Mouse (Mus musculus): ENCODE results near the gene Tmcc1. TPM values are rescaled to one million over a fixed set of nuclear protein-coding genes. Genes with fewer than 3 reads are reported as not detected.
A peak's percentile ranks its signal among the peaks of the same experiment; 100 is the strongest.
"Not testable (repeated sequence)": the region's sequence is repeated elsewhere in the genome, so short reads cannot be mapped to it uniquely, and the experiment has no call there.

Tmcc1 gene
- 13.6 and 16.9 TPM in 2 replicates for polyA plus RNA-seq (2015; fragmentation: Nextera tagmentation; extraction: Ambion mirVana)

- WGBS = under 1% methylated on average over 54 of the region's 68 CpGs
- no peaks in the 10 kb centered on the region for H3K36me3 ChIP-seq
- H3K4me1 ChIP-seq = peaks cover 10% of the 10 kb centered on the region
- H3K9ac ChIP-seq = peak within 1 kb of the TSS; percentile 85
- peak within 1 kb of the TSS; percentile 91 for H3K4me3 ChIP-seq (replicated peaks)
- no peaks in the 10 kb centered on the region; the same call in 1 of the 2 replicates for H3K27me3 ChIP-seq
- ATAC-seq (ENCODE audit: insufficient number of reproducible peaks, low FRiP score, low TSS enrichment, low read depth) = peak; percentile 95
- H3K9me3 ChIP-seq (replicated peaks) = no peaks in the 10 kb centered on the region
- H3K4me2 ChIP-seq (replicated peaks) = peak within 1 kb of the TSS; percentile 82
- H3K27ac ChIP-seq (replicated peaks) = peak within 1 kb of the TSS; percentile 82
These were observed at the start of gene Tmcc1 for GRCm38 (mm10) chr6:116193394-116194393. Gene Tmcc1 (minus strand): TSS chr6:116193486.

- Histone ChIP-seq H3K36me3 (peaks cover 71% of the 10 kb centered on the region), H3K4me2 (replicated peaks) (no peak overlapping the region), H3K9ac (no peak overlapping the region), H3K9me3 (replicated peaks) (no peaks in the 10 kb centered on the region), H3K4me1 (no peaks in the 10 kb centered on the region), H3K27ac (replicated peaks) (no peak overlapping the region), H3K27me3 (no peaks in the 10 kb centered on the region), H3K4me3 (replicated peaks) (no peak overlapping the region)
- 82% methylated on average over 2 of the region's 2 CpGs for WGBS
- no peak for ATAC-seq (ENCODE audit: insufficient number of reproducible peaks, low FRiP score, low TSS enrichment, low read depth)
These were observed 47.1 kb upstream of the Tmcc1 start for GRCm38 (mm10) chr6:116240371-116240770.

GRCm38 (mm10) chr6:116238083-116238482, 44.8 kb upstream of the Tmcc1 start:
- Histone ChIP-seq H3K4me1 (no peaks in the 10 kb centered on the region), H3K27ac (replicated peaks) (no peak overlapping the region), H3K9ac (no peak overlapping the region), H3K4me3 (replicated peaks) (no peak overlapping the region), H3K4me2 (replicated peaks) (no peak overlapping the region), H3K36me3 (peaks cover 72% of the 10 kb centered on the region), H3K27me3 (no peaks in the 10 kb centered on the region), H3K9me3 (replicated peaks) (no peaks in the 10 kb centered on the region)
- WGBS = 89% methylated on average over 5 of the region's 5 CpGs
- no peak for ATAC-seq (ENCODE audit: insufficient number of reproducible peaks, low FRiP score, low TSS enrichment, low read depth)

GRCm38 (mm10) chr6:116235336-116235735, 42.0 kb upstream of the Tmcc1 start:
- Histone ChIP-seq H3K9ac (no peak overlapping the region), H3K4me2 (replicated peaks) (no peak overlapping the region), H3K27me3 (no peaks in the 10 kb centered on the region), H3K36me3 (peaks cover 74% of the 10 kb centered on the region), H3K9me3 (replicated peaks) (no peaks in the 10 kb centered on the region), H3K4me3 (replicated peaks) (no peak overlapping the region), H3K4me1 (no peaks in the 10 kb centered on the region), H3K27ac (replicated peaks) (no peak overlapping the region)
- ATAC-seq (ENCODE audit: insufficient number of reproducible peaks, low FRiP score, low TSS enrichment, low read depth) = no peak
- whole genome bisulfite sequencing = 84% methylated on average over 5 of the region's 5 CpGs

GRCm38 (mm10) chr6:116234821-116235220, 41.5 kb upstream of the Tmcc1 start:
- H3K27me3 ChIP-seq; H3K9me3 ChIP-seq (replicated peaks); H3K4me2 ChIP-seq (replicated peaks); H3K4me3 ChIP-seq (replicated peaks); H3K4me1 ChIP-seq; ATAC-seq (ENCODE audit: insufficient number of reproducible peaks, low FRiP score, low TSS enrichment, low read depth); H3K27ac ChIP-seq (replicated peaks); H3K9ac ChIP-seq: not testable (repeated sequence)
- H3K36me3 ChIP-seq = peaks cover 71% of the 10 kb centered on the region
- 89% methylated on average over 2 of the region's 2 CpGs for WGBS

- H3K27ac ChIP-seq (replicated peaks) = no peak overlapping the region
- H3K9ac ChIP-seq = no peak overlapping the region
- H3K4me1 ChIP-seq = no peaks in the 10 kb centered on the region
- no peak for ATAC-seq (ENCODE audit: insufficient number of reproducible peaks, low FRiP score, low TSS enrichment, low read depth)
- H3K36me3 ChIP-seq = peaks cover 62% of the 10 kb centered on the region
- H3K9me3 ChIP-seq (replicated peaks) = no peaks in the 10 kb centered on the region
- H3K4me2 ChIP-seq (replicated peaks) = no peak overlapping the region
- no peak overlapping the region for H3K4me3 ChIP-seq (replicated peaks)
- 64% methylated on average over 12 of the region's 12 CpGs for WGBS
- H3K27me3 ChIP-seq = no peaks in the 10 kb centered on the region
These were observed 35.7 kb upstream of the Tmcc1 start for GRCm38 (mm10) chr6:116228785-116229525.

GRCm38 (mm10) chr6:116227767-116228166, 34.5 kb upstream of the Tmcc1 start:
- Histone ChIP-seq H3K36me3 (peaks cover 59% of the 10 kb centered on the region), H3K9ac (no peak overlapping the region), H3K27me3 (no peaks in the 10 kb centered on the region), H3K9me3 (replicated peaks) (no peaks in the 10 kb centered on the region), H3K27ac (replicated peaks) (no peak overlapping the region), H3K4me1 (no peaks in the 10 kb centered on the region), H3K4me3 (replicated peaks) (no peak overlapping the region), H3K4me2 (replicated peaks) (no peak overlapping the region)
- ATAC-seq (ENCODE audit: insufficient number of reproducible peaks, low FRiP score, low TSS enrichment, low read depth) = no peak
- WGBS = 70% methylated on average over 11 of the region's 11 CpGs

GRCm38 (mm10) chr6:116207729-116208534, 14.6 kb upstream of the Tmcc1 start, which contains the start of gene Washc2:
Gene Washc2 (plus strand): TSS chr6:116208038.
- Histone ChIP-seq H3K4me1 (peaks cover 18% of the 10 kb centered on the region), H3K4me3 (replicated peaks) (peak within 1 kb of the TSS; percentile 73), H3K9me3 (replicated peaks) (no peaks in the 10 kb centered on the region), H3K36me3 (peaks cover 27% of the 10 kb centered on the region; the same call in 1 of the 2 replicates), H3K27ac (replicated peaks) (peak within 1 kb of the TSS; percentile 84), H3K4me2 (replicated peaks) (peak within 1 kb of the TSS; percentile 77), H3K27me3 (no peaks in the 10 kb centered on the region), H3K9ac (peak within 1 kb of the TSS; percentile 74)
- under 1% methylated on average over 51 of the region's 51 CpGs for WGBS
- ATAC-seq (ENCODE audit: insufficient number of reproducible peaks, low FRiP score, low TSS enrichment, low read depth) = peak; percentile 94

GRCm38 (mm10) chr6:116199682-116200081, 6.4 kb upstream of the Tmcc1 start:
- H3K27ac ChIP-seq (replicated peaks) = no peak overlapping the region
- H3K36me3 ChIP-seq = no peaks in the 10 kb centered on the region
- H3K9me3 ChIP-seq (replicated peaks) = no peaks in the 10 kb centered on the region
- H3K4me2 ChIP-seq (replicated peaks) = no peak overlapping the region
- ATAC-seq (ENCODE audit: insufficient number of reproducible peaks, low FRiP score, low TSS enrichment, low read depth) = no peak
- H3K4me3 ChIP-seq (replicated peaks) = no peak overlapping the region
- no peaks in the 10 kb centered on the region; the same call in 1 of the 2 replicates for H3K27me3 ChIP-seq
- H3K9ac ChIP-seq = no peak overlapping the region
- H3K4me1 ChIP-seq = no peaks in the 10 kb centered on the region
- WGBS = 67% methylated on average over 2 of the region's 2 CpGs

- H3K36me3 ChIP-seq = no peaks in the 10 kb centered on the region
- no peak overlapping the region for H3K27ac ChIP-seq (replicated peaks)
- no peaks in the 10 kb centered on the region for H3K9me3 ChIP-seq (replicated peaks)
- no peak overlapping the region for H3K4me2 ChIP-seq (replicated peaks)
- 33% methylated on average over 3 of the region's 3 CpGs for WGBS
- no peaks in the 10 kb centered on the region; the same call in 1 of the 2 replicates for H3K27me3 ChIP-seq
- no peak overlapping the region for H3K4me3 ChIP-seq (replicated peaks)
- peaks cover 4% of the 10 kb centered on the region; the same call in 1 of the 2 replicates for H3K4me1 ChIP-seq
- ATAC-seq (ENCODE audit: insufficient number of reproducible peaks, low FRiP score, low TSS enrichment, low read depth) = no peak
- H3K9ac ChIP-seq = no peak overlapping the region
These were observed 4.9 kb upstream of the Tmcc1 start for GRCm38 (mm10) chr6:116198173-116198572.
